Mouse (Mus musculus) midbrain, embryonic 16.5 days (tissue): Measurements from ENCODE around the gene Palm2. TPM values are rescaled to one million over a fixed set of nuclear protein-coding genes. Genes with fewer than 3 reads are reported as not detected.
A peak's percentile ranks its signal among the peaks of the same experiment; 100 is the strongest.
"Not testable (repeated sequence)": the region's sequence is repeated elsewhere in the genome, so short reads cannot be mapped to it uniquely, and the experiment has no call there.

Experiments
- ATAC-seq: fragments of 200-750 bp; cut with Nextera tagmentation; 2 replicates; pipeline ENCODE4 v1.8.0; 2017; ENCODE audit warnings: moderate TSS enrichment
- H3K27ac ChIP-seq: fragments of 300-500 bp; sonication (generic); 2 replicates; pipeline ENCODE4 v1.5.1; 2014; ENCODE audit warnings: mild to moderate bottlenecking, low read length, mixed read lengths
- H3K27me3 ChIP-seq: fragments of 300-500 bp; sonication (generic); 2 replicates; pipeline ENCODE4 v1.6.1; 2014; ENCODE audit warnings: low read depth, low read length, mixed read lengths; ENCODE audit not compliant: control insufficient read depth, insufficient read depth
- H3K36me3 ChIP-seq: fragments of 300-500 bp; sonication (generic); 2 replicates; pipeline ENCODE4 v1.6.1; 2014; ENCODE audit warnings: mild to moderate bottlenecking, low read length, moderate library complexity, mixed read lengths; ENCODE audit not compliant: control insufficient read depth, insufficient read depth
- H3K4me1 ChIP-seq: fragments of 300-500 bp; sonication (generic); 2 replicates; pipeline ENCODE4 v1.6.1; 2014; ENCODE audit warnings: mild to moderate bottlenecking, low read length, mixed read lengths; ENCODE audit not compliant: control insufficient read depth, insufficient read depth
- H3K4me2 ChIP-seq: fragments of 300-500 bp; sonication (generic); 2 replicates; pipeline ENCODE4 v1.6.1; 2014; ENCODE audit warnings: mild to moderate bottlenecking, low read length, mixed read lengths
- H3K4me3 ChIP-seq: fragments of 300-500 bp; sonication (generic); 2 replicates; pipeline ENCODE4 v1.5.1; 2014; ENCODE audit warnings: low read depth, mild to moderate bottlenecking, low read length, moderate library complexity, mixed read lengths
- H3K9ac ChIP-seq: fragments of 300-500 bp; sonication (generic); 2 replicates; pipeline ENCODE4 v1.6.1; 2014; ENCODE audit warnings: low read depth, low read length, mixed read lengths
- H3K9me3 ChIP-seq: fragments of 300-500 bp; sonication (generic); replicated peaks from 2 replicates; pipeline ENCODE4 v1.6.1; 2014; ENCODE audit warnings: mild to moderate bottlenecking, low read length, mixed read lengths; ENCODE audit not compliant: control insufficient read depth, poor library complexity, severe bottlenecking
- WGBS: fragments of 180-500 bp; shearing (Covaris S2); extraction: QIAGEN DNeasy Blood & Tissue Kit; methylation state at CpG from one replicate; pipeline ENCODE4 v1.1.7; 2014; 5-methylcytosine and 5-hydroxymethylcytosine counted together
- polyA plus RNA-seq: library from polyadenylated mRNA; unstranded; fragments of >200 nt; fragmentation: Nextera tagmentation; extraction: Ambion mirVana; gene quantifications from 2 replicates; pipeline ENCODE4 v1.2.1, GENCODE M21; 2015

Gene Palm2
- polyA plus RNA-seq, result 20.6 and 21.7 TPM in 2 replicates

- under 1% methylated on average over 67 of the region's 67 CpGs for WGBS
- peak within 1 kb of the TSS; percentile 86 for H3K4me2 ChIP-seq
- H3K27ac ChIP-seq, result peak within 1 kb of the TSS; percentile 94
- H3K36me3 ChIP-seq, result no peaks in the 10 kb centered on the region
- H3K9ac ChIP-seq, result peak within 1 kb of the TSS; percentile 88
- peaks cover 16% of the 10 kb centered on the region for H3K4me1 ChIP-seq
- 0 out of 2 replicates have a peak, but pooled peaks cover 3% of the 10 kb centered on the region for H3K27me3 ChIP-seq
- H3K4me3 ChIP-seq, result peak within 1 kb of the TSS; percentile 78
- H3K9me3 ChIP-seq, result no peaks in the 10 kb centered on the region
- ATAC-seq, result peak; percentile 93
Observed at GRCm38 (mm10) chr4:57433941-57434704, at the start of gene Palm2. Gene Palm2, plus strand, starts transcription at chr4:57434247.

GRCm38 (mm10) chr4:57384355-57384754 is 49.7 kb upstream of the Palm2 start:
- ATAC-seq, result no peak
- Histone ChIP-seq H3K4me2 (no peak overlapping the region), H3K27me3 (no peaks in the 10 kb centered on the region), H3K9ac (no peak overlapping the region), H3K36me3 (no peaks in the 10 kb centered on the region), H3K4me3 (no peak overlapping the region), H3K27ac (no peak overlapping the region), H3K4me1 (no peaks in the 10 kb centered on the region), H3K9me3 (no peaks in the 10 kb centered on the region)
- WGBS, result 92% methylated on average over 2 of the region's 2 CpGs

- H3K27me3 ChIP-seq, result no peaks in the 10 kb centered on the region
- H3K4me1 ChIP-seq, result no peaks in the 10 kb centered on the region
- H3K27ac ChIP-seq, result no peak overlapping the region
- no peak overlapping the region for H3K9ac ChIP-seq
- H3K4me3 ChIP-seq, result no peak overlapping the region
- H3K9me3 ChIP-seq, result no peaks in the 10 kb centered on the region
- no peak overlapping the region for H3K4me2 ChIP-seq
- H3K36me3 ChIP-seq, result no peaks in the 10 kb centered on the region
- ATAC-seq, result no peak
- 64% methylated on average over 8 of the region's 8 CpGs for WGBS
Observed at GRCm38 (mm10) chr4:57391103-57391502, 42.9 kb upstream of the Palm2 start.

- Histone ChIP-seq H3K27ac (no peak overlapping the region), H3K9me3 (no peaks in the 10 kb centered on the region), H3K9ac (no peak overlapping the region), H3K4me2 (no peak overlapping the region), H3K4me1 (no peaks in the 10 kb centered on the region), H3K36me3 (no peaks in the 10 kb centered on the region), H3K27me3 (no peaks in the 10 kb centered on the region), H3K4me3 (no peak overlapping the region)
- 84% methylated on average over 9 of the region's 9 CpGs for WGBS
- ATAC-seq, result no peak
Observed at GRCm38 (mm10) chr4:57396414-57396813, 37.6 kb upstream of the Palm2 start.

DNA sequence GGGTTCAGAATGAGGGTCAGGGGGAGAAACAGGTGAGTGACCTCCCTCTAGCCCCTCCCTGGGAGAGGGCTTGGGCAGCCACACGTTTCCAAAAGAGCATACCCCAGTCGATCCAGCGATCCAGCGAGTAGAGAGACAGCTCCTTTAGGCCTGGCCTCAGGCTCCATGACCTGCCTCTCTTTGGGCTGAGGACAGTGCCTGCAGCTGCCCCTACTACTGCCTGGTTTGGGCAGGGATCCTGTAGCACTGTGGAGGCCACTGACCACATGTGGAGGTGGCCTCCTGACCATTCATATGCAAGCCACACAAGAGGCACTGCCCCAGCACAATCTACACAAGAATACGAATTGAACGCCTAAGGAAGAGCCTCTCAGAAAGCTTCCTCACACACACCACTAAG is 21.7 kb upstream of the Palm2 start:
- not testable (repeated sequence) for H3K9ac ChIP-seq, ATAC-seq, H3K9me3 ChIP-seq, H3K4me3 ChIP-seq, H3K27me3 ChIP-seq, H3K4me2 ChIP-seq, H3K4me1 ChIP-seq, H3K36me3 ChIP-seq, H3K27ac ChIP-seq
- 34% methylated on average over 6 of the region's 6 CpGs for WGBS

DNA sequence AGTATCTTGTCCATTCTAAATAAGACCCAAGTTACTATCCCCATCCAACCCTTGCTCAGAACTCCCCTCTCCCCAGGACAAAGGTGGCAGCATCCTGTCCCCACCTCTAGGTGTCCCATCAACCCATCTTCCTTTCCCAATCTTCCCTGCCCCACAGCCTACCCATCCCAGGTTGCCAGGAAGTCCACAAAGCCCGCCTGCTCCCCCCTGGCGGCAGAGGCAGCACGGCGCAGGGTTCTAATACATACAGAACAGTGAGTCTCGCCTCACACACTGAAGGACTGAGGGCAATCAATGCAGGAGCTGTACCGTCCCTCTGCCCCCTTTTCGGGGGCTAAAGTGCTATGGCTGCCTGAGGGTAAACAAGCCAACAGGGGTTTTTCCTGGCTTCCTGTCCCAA is 21.0 kb upstream of the Palm2 start:
- WGBS, result 47% methylated on average over 7 of the region's 7 CpGs
- no peaks in the 10 kb centered on the region for H3K36me3 ChIP-seq
- no peak for ATAC-seq
- no peak overlapping the region for H3K9ac ChIP-seq
- H3K27me3 ChIP-seq, result no peaks in the 10 kb centered on the region
- H3K4me1 ChIP-seq, result no peaks in the 10 kb centered on the region
- H3K4me3 ChIP-seq, result no peak overlapping the region
- no peak overlapping the region for H3K27ac ChIP-seq
- no peak overlapping the region for H3K4me2 ChIP-seq
- H3K9me3 ChIP-seq, result no peaks in the 10 kb centered on the region

GRCm38 (mm10) chr4:57413670-57414069 is 20.4 kb upstream of the Palm2 start:
- not testable (repeated sequence) for H3K36me3 ChIP-seq, H3K4me2 ChIP-seq, H3K9me3 ChIP-seq, ATAC-seq, H3K4me1 ChIP-seq, H3K4me3 ChIP-seq, H3K27ac ChIP-seq, H3K9ac ChIP-seq, H3K27me3 ChIP-seq
- WGBS, result 95% methylated on average over 11 of the region's 11 CpGs

DNA sequence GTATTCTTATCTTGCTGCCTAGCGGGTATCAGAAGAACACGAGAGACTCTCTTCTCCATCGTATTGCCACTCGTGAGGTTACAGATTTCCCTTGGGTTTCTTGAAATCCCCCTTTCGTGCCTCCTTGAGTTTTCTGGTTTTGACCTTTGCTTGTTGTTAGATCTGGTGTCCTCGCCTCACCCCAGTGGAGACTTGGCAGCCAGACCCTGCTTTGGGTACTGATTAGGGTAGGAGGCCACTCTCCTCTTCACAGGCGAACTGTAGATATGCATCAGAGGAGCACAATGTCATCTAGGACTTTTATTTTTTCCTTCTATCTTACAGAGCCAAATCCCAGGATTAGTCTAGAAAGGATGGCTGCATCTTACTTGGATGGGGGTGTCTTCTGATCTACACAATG is 10.0 kb upstream of the Palm2 start:
- Histone ChIP-seq H3K4me3 (no peak overlapping the region), H3K9me3 (no peaks in the 10 kb centered on the region), H3K4me1 (no peaks in the 10 kb centered on the region), H3K9ac (no peak overlapping the region), H3K4me2 (no peak overlapping the region), H3K27ac (no peak overlapping the region), H3K27me3 (no peaks in the 10 kb centered on the region), H3K36me3 (no peaks in the 10 kb centered on the region)
- 85% methylated on average over 7 of the region's 7 CpGs for WGBS
- no peak for ATAC-seq

DNA sequence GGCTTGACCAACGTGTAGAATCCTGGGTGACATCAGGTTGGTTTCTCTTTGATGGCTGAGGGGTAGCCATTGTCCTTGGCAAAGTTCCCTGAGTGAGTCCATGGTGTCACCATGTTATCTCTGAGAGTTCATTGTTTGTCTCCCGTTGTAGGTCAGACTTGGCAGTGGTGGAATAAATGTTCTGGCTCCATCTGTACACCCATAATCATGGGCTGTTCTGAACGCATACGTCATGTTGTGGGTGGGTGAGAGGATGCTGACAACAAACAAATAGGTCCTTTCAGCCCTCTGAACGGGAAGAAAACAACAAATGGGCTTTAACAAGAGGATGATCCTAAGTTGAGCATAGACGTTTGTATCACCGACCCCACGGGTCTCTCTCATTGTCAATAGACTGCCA is 5.7 kb upstream of the Palm2 start:
- 0 out of 2 replicates have a peak, but pooled peaks cover 3% of the 10 kb centered on the region for H3K27me3 ChIP-seq
- H3K4me2 ChIP-seq, result no peak overlapping the region
- 74% methylated on average over 8 of the region's 8 CpGs for WGBS
- no peak overlapping the region for H3K9ac ChIP-seq
- no peaks in the 10 kb centered on the region for H3K9me3 ChIP-seq
- H3K4me3 ChIP-seq, result no peak overlapping the region
- no peak for ATAC-seq
- no peak overlapping the region for H3K27ac ChIP-seq
- peaks cover 3% of the 10 kb centered on the region for H3K4me1 ChIP-seq
- no peaks in the 10 kb centered on the region for H3K36me3 ChIP-seq
